Mouse (Mus musculus) cortical plate, adult 2 months (tissue): ENCODE data around the gene Zfp39. TPM values are rescaled to one million over a fixed set of nuclear protein-coding genes. Genes with fewer than 3 reads are reported as not detected.
"Not testable (repeated sequence)": the region's sequence is repeated elsewhere in the genome, so short reads cannot be mapped to it uniquely, and the experiment has no call there.

Source experiments
- H3K27ac ChIP-seq: fragments of 200-500 bp; 2 replicates; pipeline ENCODE4 v1.5.1; 2012; ENCODE audit warnings: low read length, control low read depth, inconsistent platforms; ENCODE audit not compliant: insufficient read depth
- H3K4me1 ChIP-seq: fragments of 200-500 bp; 2 replicates; pipeline ENCODE4 v1.6.1; 2011; ENCODE audit warnings: low read length; ENCODE audit not compliant: control insufficient read depth, insufficient read depth
- H3K4me3 ChIP-seq: fragments of 200-500 bp; 2 replicates; pipeline ENCODE4 v1.5.1; 2011; ENCODE audit warnings: mild to moderate bottlenecking, low read length, control low read depth; ENCODE audit not compliant: insufficient read depth
- CTCF ChIP-seq: fragments of 200-500 bp; IDR thresholded peaks from 2 replicates; pipeline ENCODE4 v1.5.1; 2011; ENCODE audit warnings: mild to moderate bottlenecking, control low read depth, low read length; ENCODE audit not compliant: insufficient read depth; ENCODE audit errors: extremely low read depth
- POLR2A ChIP-seq: fragments of 200-500 bp; IDR thresholded peaks from 2 replicates; pipeline ENCODE4 v1.6.1; 2011; ENCODE audit warnings: mild to moderate bottlenecking, low read length, control low read depth; ENCODE audit not compliant: insufficient read depth; ENCODE audit errors: extremely low read depth
- polyA plus RNA-seq: library from polyadenylated mRNA; depleted of rRNA; stranded (reverse); fragments of >200 nt; gene quantifications from 2 replicates; pipeline ENCODE4 v1.2.3, GENCODE M21; 2012; rRNA removed

Zfp39 gene
- polyA plus RNA-seq, 1 experiment: 5.6 TPM

DNA sequence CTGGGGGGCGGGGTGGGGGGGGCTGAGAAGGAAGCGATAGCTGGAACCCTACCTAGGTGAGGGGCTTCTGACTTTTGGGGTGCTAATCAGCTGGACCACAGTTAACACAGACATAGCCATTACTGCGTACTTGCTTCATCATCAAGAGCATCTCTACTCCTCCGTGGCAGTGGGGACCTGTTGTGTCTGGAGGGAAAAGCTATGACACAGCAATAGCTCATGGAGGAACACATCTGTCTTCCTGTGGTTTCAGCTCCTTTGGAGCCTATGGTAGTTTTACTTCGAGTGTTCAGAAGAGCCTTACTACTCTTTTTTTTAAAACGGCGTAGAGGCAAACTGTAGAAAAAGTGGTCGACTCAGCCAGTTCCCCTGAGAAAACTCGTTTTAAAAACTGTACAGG lies 56.4 kb downstream of the Zfp39 start:
- no peak for TF ChIP-seq CTCF
- no peak for TF ChIP-seq POLR2A
- H3K4me3 ChIP-seq: peak overlapping the region; percentile 72
- H3K4me1 ChIP-seq: peaks cover 6% of the 10 kb centered on the region
- no peak overlapping the region for H3K27ac ChIP-seq

DNA sequence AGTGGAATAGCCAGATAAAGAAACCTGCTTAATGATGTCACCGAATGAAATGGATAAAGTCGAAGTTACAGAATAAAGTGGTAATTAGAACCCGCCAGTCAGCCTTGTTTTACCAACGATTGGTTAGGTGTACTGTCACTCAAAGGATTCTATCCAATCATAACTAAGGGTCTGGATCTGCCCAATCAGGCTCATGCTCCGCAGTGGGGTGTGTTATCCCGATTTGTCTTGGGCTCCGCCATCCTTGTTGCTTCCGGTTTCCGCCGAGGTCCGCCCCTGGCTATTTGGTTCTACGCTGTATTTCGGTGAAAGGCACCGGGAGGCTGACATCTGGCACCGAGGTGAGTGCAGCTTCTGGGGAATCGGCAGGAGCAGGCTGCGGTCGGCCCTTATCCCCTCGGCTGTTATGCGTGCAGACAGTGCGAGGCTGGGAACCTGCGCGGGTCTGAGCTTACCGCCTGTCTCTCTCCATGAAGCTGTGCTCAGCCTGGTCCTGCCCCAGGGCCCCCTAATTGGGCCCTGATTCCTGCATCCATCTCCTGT lies 57.0 kb downstream of the Zfp39 start, which contains the start of gene Gm12258:
Gm12258 (plus strand) TSS at position 240 of the 543 bp plus-strand sequence.
- Histone ChIP-seq H3K27ac (peak within 1 kb of the TSS; percentile 32; the same call in 1 of the 2 replicates), H3K4me1 (peaks cover 6% of the 10 kb centered on the region), H3K4me3 (peak within 1 kb of the TSS; percentile 72)
- TF ChIP-seq POLR2A (peak; percentile 85), CTCF (no peak)

DNA sequence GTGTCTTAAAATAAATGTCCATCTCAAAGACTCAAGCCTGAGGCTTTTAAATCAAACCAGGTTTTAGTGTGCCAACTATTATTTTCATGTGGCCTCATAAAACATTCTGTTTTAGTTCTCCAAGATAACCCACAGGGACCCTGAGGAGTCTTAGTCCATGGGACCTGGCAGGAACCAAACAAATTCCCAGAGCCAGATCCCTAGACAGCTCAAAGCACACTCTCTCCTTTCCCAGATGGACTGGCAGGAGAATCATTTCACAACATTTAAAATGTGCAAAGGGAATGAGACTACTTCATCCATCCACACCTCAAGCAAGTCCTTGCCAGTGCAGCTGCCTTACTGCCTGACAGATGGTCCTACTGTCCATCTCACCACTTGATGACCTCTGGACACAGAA lies 65.1 kb downstream of the Zfp39 start, which contains the start of gene Olfr311:
Olfr311 (plus strand) TSS at position 301 of the 400 bp plus-strand sequence.
- not testable (repeated sequence) for H3K4me3 ChIP-seq, H3K27ac ChIP-seq, H3K4me1 ChIP-seq

Other genes starting within 250 kb of the Zfp39 start
- not detected in 2 replicates for gene Olfr322, start 245.4 kb downstream of the Zfp39 start, polyA plus RNA-seq
- not detected in 2 replicates for gene Olfr320, start 223.1 kb downstream of the Zfp39 start, polyA plus RNA-seq
- gene Olfr319, start 205.1 kb downstream of the Zfp39 start, polyA plus RNA-seq: not detected in 2 replicates
- not detected in 2 replicates for gene Olfr318, start 180.2 kb downstream of the Zfp39 start, polyA plus RNA-seq
- gene Olfr317, start 165.0 kb downstream of the Zfp39 start, polyA plus RNA-seq: 0.21 and 0.27 TPM in 2 replicates
- gene Olfr316, start 151.5 kb downstream of the Zfp39 start, polyA plus RNA-seq: 1.6 and 2.3 TPM in 2 replicates
- gene Olfr315, start 131.0 kb downstream of the Zfp39 start, polyA plus RNA-seq: not detected in 2 replicates
- gene Olfr314, start 121.3 kb downstream of the Zfp39 start, polyA plus RNA-seq: not detected in 2 replicates
- gene Fam183b, start 102.3 kb downstream of the Zfp39 start, polyA plus RNA-seq: 1.7 and 2.2 TPM in 2 replicates
- not detected in 2 replicates for gene Olfr313, start 89.2 kb downstream of the Zfp39 start, polyA plus RNA-seq
- gene Olfr312, start 75.0 kb downstream of the Zfp39 start, polyA plus RNA-seq: not detected in 2 replicates
- 0.06 TPM in 1 of 2 replicates, not detected in the other for gene Olfr311, start 65.0 kb downstream of the Zfp39 start, polyA plus RNA-seq
- gene Gm12258, start 57.1 kb downstream of the Zfp39 start, polyA plus RNA-seq: 18.2 and 21.5 TPM in 2 replicates
- gene 2810021J22Rik, start 37.0 kb downstream of the Zfp39 start, polyA plus RNA-seq: 5.7 and 5.9 TPM in 2 replicates
- not detected in 2 replicates for gene Btnl10, start 13.7 kb upstream of the Zfp39 start, polyA plus RNA-seq
- 567 and 588 TPM in 2 replicates for gene Rnf187, start 34.7 kb upstream of the Zfp39 start, polyA plus RNA-seq
- 101 and 112 TPM in 2 replicates for gene Hist3h2ba, start 44.7 kb upstream of the Zfp39 start, polyA plus RNA-seq
- 40.1 and 42.8 TPM in 2 replicates for gene Hist3h2a, start 50.5 kb upstream of the Zfp39 start, polyA plus RNA-seq
- 6.6 and 7.4 TPM in 2 replicates for gene Trim17, start 50.5 kb upstream of the Zfp39 start, polyA plus RNA-seq
- 25.9 and 26.7 TPM in 2 replicates for gene Trim11, start 73.9 kb upstream of the Zfp39 start, polyA plus RNA-seq
- gene Obscn, start 232.2 kb upstream of the Zfp39 start, polyA plus RNA-seq: 2.2 TPM in 2 replicates